Comparison of ENCODE assay signal across 8 mouse cellular contexts in genomic region chr4:48842777-48843214, GRCm38 (mm10).
DNase-seq lines count a peak whose midpoint lies in the region; ATAC-seq and TF ChIP-seq lines count a peak whose summit lies in the region.

No protein-coding gene starts in this region.

- no peak overlapping the region for H3K4me2 ChIP-seq in hindbrain, embryonic 14.5 days (replicated peaks)
- H3K4me2 ChIP-seq in forebrain, embryonic 16.5 days (ENCODE audit: low read length), result no peak overlapping the region
- H3K4me2 ChIP-seq in kidney, postnatal 0 days (ENCODE audit: low read length), result no peak overlapping the region
- H3K4me2 ChIP-seq in midbrain, embryonic 15.5 days, result no peak overlapping the region

- no peaks in the 10 kb centered on the region; the same call in 1 of the 2 replicates for H3K4me1 ChIP-seq in hindbrain, embryonic 14.5 days (replicated peaks; ENCODE audit: control insufficient read depth, insufficient read depth, low read length)
- no peaks in the 10 kb centered on the region for H3K4me1 ChIP-seq in hindbrain, embryonic 10.5 days (replicated peaks)
- peaks cover 4% of the 10 kb centered on the region for H3K4me1 ChIP-seq in forebrain, embryonic 16.5 days (replicated peaks; ENCODE audit: control insufficient read depth, insufficient read depth, low read length)
- no peaks in the 10 kb centered on the region for H3K4me1 ChIP-seq in kidney, postnatal 0 days (replicated peaks; ENCODE audit: insufficient read depth, low read length)
- H3K4me1 ChIP-seq in midbrain, embryonic 15.5 days, result no peaks in the 10 kb centered on the region

- H3K9ac ChIP-seq in hindbrain, embryonic 14.5 days, result no peak overlapping the region
- no peak overlapping the region for H3K9ac ChIP-seq in forebrain, embryonic 16.5 days (replicated peaks; ENCODE audit: low read depth, low read length)
- H3K9ac ChIP-seq in kidney, postnatal 0 days (ENCODE audit: low read depth, low read length), result no peak overlapping the region
- no peak overlapping the region for H3K9ac ChIP-seq in midbrain, embryonic 15.5 days

- no peak overlapping the region for H3K27ac ChIP-seq in hindbrain, embryonic 14.5 days
- no peak overlapping the region for H3K27ac ChIP-seq in hindbrain, embryonic 10.5 days
- H3K27ac ChIP-seq in forebrain, embryonic 16.5 days (ENCODE audit: low read length), result no peak overlapping the region
- no peak overlapping the region for H3K27ac ChIP-seq in kidney, postnatal 0 days
- no peak overlapping the region for H3K27ac ChIP-seq in midbrain, embryonic 15.5 days

- H3K36me3 ChIP-seq in hindbrain, embryonic 14.5 days (replicated peaks; ENCODE audit: control insufficient read depth, insufficient read depth), result no peaks in the 10 kb centered on the region
- no peaks in the 10 kb centered on the region for H3K36me3 ChIP-seq in hindbrain, embryonic 10.5 days
- H3K36me3 ChIP-seq in forebrain, embryonic 16.5 days (ENCODE audit: control insufficient read depth, insufficient read depth), result no peaks in the 10 kb centered on the region
- no peaks in the 10 kb centered on the region for H3K36me3 ChIP-seq in kidney, postnatal 0 days (ENCODE audit: insufficient read depth, low read length)
- H3K36me3 ChIP-seq in midbrain, embryonic 15.5 days (replicated peaks), result no peaks in the 10 kb centered on the region

- H3K4me3 ChIP-seq in hindbrain, embryonic 14.5 days (replicated peaks; ENCODE audit: low read length), result no peak overlapping the region
- H3K4me3 ChIP-seq in hindbrain, embryonic 10.5 days, result no peak overlapping the region
- H3K4me3 ChIP-seq in forebrain, embryonic 16.5 days (replicated peaks; ENCODE audit: low read length), result no peak overlapping the region
- no peak overlapping the region for H3K4me3 ChIP-seq in kidney, postnatal 0 days (replicated peaks; ENCODE audit: low read depth, low read length)
- H3K4me3 ChIP-seq in midbrain, embryonic 15.5 days, result no peak overlapping the region

- H3K27me3 ChIP-seq in hindbrain, embryonic 14.5 days (ENCODE audit: control insufficient read depth, insufficient read depth, low read length), result no peaks in the 10 kb centered on the region
- H3K27me3 ChIP-seq in hindbrain, embryonic 10.5 days (ENCODE audit: insufficient read depth, poor library complexity, severe bottlenecking), result no peaks in the 10 kb centered on the region
- no peaks in the 10 kb centered on the region for H3K27me3 ChIP-seq in forebrain, embryonic 16.5 days (replicated peaks; ENCODE audit: control insufficient read depth, insufficient read depth, low read length)
- H3K27me3 ChIP-seq in kidney, postnatal 0 days (ENCODE audit: insufficient read depth, low read length), result no peaks in the 10 kb centered on the region
- no peaks in the 10 kb centered on the region for H3K27me3 ChIP-seq in midbrain, embryonic 15.5 days (replicated peaks)

- no peaks in the 10 kb centered on the region for H3K9me3 ChIP-seq in hindbrain, embryonic 14.5 days (ENCODE audit: control insufficient read depth, low read length)
- no peaks in the 10 kb centered on the region for H3K9me3 ChIP-seq in hindbrain, embryonic 10.5 days
- H3K9me3 ChIP-seq in forebrain, embryonic 16.5 days (ENCODE audit: control insufficient read depth, low read length), result no peaks in the 10 kb centered on the region
- H3K9me3 ChIP-seq in kidney, postnatal 0 days (replicated peaks; ENCODE audit: low read length), result no peaks in the 10 kb centered on the region
- no peaks in the 10 kb centered on the region for H3K9me3 ChIP-seq in midbrain, embryonic 15.5 days

- DNase-seq in hindbrain, embryonic 14.5 days (ENCODE audit: low spot score), result no peak
- DNase-seq in hindbrain, embryonic 10.5 days (ENCODE audit: low spot score), result no peak
- DNase-seq in brain, embryonic 14.5 days (ENCODE audit: low read depth), result peak; percentile 92
- DNase-seq in kidney, postnatal 0 days (ENCODE audit: low spot score), result peak; percentile 63
- DNase-seq in adrenal gland, adult 2 months, result no peak
- no peak for DNase-seq in left cerebral cortex, adult 18-20 months (ENCODE audit: low spot score in 2 of 2)

- peak; percentile 51 for ATAC-seq in hindbrain, embryonic 14.5 days (ENCODE audit: low FRiP score)
- ATAC-seq in forebrain, embryonic 16.5 days, result peak; percentile 96
- ATAC-seq in kidney, postnatal 0 days (replicated peaks; ENCODE audit: low FRiP score, low read depth), result peak; percentile 49; the same call in 1 of the 2 replicates
- no peak for ATAC-seq in midbrain, embryonic 15.5 days (replicated peaks)

- no peak for TF ChIP-seq CTCF in brain, embryonic 14.5 days (IDR thresholded peaks at IDR 0.05; ENCODE audit: borderline replicate concordance, extremely low read depth, insufficient read depth, insufficient read length)
- no peak for TF ChIP-seq CTCF in kidney, postnatal 0 days (IDR thresholded peaks at IDR 0.05; ENCODE audit: low read depth)

- TF ChIP-seq POLR2A in brain, embryonic 14.5 days (IDR thresholded peaks at IDR 0.05; ENCODE audit: borderline replicate concordance, extremely low read depth, insufficient read depth, insufficient read length, poor library complexity, severe bottlenecking), result no peak

- WGBS in hindbrain, embryonic 14.5 days, result 66% methylated on average over 2 of the region's 2 CpGs
- WGBS in hindbrain, embryonic 10.5 days, result 74% methylated on average over 2 of the region's 2 CpGs
- WGBS in forebrain, embryonic 16.5 days, result 30% methylated on average over 2 of the region's 2 CpGs
- WGBS in kidney, postnatal 0 days, result 41% methylated on average over 2 of the region's 2 CpGs
- WGBS in midbrain, embryonic 15.5 days, result 70% methylated on average over 2 of the region's 2 CpGs

Comparison
In these comparisons a context has a peak if more than half of its experiments do, and no peak if none do; other contexts are left out.
1. DNase-seq: peak in brain, embryonic 14.5 days (single experiment) and kidney, postnatal 0 days (single experiment); none in hindbrain, embryonic 14.5 days (single experiment), hindbrain, embryonic 10.5 days (single experiment), adrenal gland, adult 2 months (single experiment) and left cerebral cortex, adult 18-20 months (0 of 2).